ENCODE assay signal across 11 mouse cellular contexts in the genomic region with DNA sequence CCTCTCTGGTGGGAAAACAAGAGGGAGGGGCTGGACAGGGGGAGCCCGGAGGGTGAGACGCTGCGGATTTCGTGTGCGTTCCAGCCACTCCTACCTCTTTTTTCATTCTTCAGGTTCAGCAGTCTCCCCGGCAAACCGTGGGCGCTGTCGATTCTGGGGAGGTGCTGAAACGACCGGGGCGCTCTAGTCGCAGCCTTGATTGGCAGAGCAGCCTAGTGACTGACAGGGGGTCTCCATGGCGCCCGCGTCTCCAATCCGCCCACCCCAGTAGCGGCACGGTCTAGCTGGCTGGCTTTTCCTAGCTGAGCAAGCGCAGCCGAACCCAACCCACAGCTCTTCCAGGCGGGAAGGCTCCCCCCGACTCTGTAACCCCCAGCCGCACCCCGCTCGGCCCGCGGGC. TPM values are rescaled to one million over a fixed set of nuclear protein-coding genes. Genes with fewer than 3 reads are reported as not detected.
DNase-seq lines count a peak whose midpoint lies in the region; ATAC-seq lines count a peak whose summit lies in the region.
"Had no signal": no experiment of that assay in that cellular context is flagged by ENCODE, and none has a peak within 500 bp of the region (broad histone marks: within the 10 kb centered on the region; RNA-seq: fewer than 3 reads in every experiment).

Gene Six6 (plus strand): TSS at position 277 of the 400 bp plus-strand sequence.

- H3K36me3 ChIP-seq in heart, embryonic 11.5 days (ENCODE audit: control insufficient read depth, insufficient read depth, low read length) = no peaks in the 10 kb centered on the region
- H3K36me3 ChIP-seq in hindbrain, embryonic 10.5 days = no peaks in the 10 kb centered on the region
- H3K36me3 ChIP-seq in midbrain, embryonic 13.5 days = no peaks in the 10 kb centered on the region

- H3K4me3 ChIP-seq in heart, embryonic 11.5 days (ENCODE audit: low read depth, low read length) = peak within 1 kb of the TSS; percentile 34
- peak within 1 kb of the TSS; percentile 43 for H3K4me3 ChIP-seq in hindbrain, embryonic 10.5 days
- H3K4me3 ChIP-seq in midbrain, embryonic 13.5 days (replicated peaks) = peak within 1 kb of the TSS; percentile 12

- no peak for DNase-seq in heart, adult 18-20 months
- DNase-seq in WW6 (ENCODE audit: low read depth, low spot score) = peak; percentile 67
- DNase-seq in hindbrain, embryonic 10.5 days (ENCODE audit: low spot score) = peak; percentile 76
- DNase-seq in ovary, postnatal 14 days (ENCODE audit: low spot score) = no peak
- no peak for DNase-seq in cerebellum, postnatal 14 days
- DNase-seq in gastrocnemius, postnatal 14 days = no peak
- DNase-seq: lung, postnatal 4 days had no signal

- no peaks in the 10 kb centered on the region for H3K9me3 ChIP-seq in heart, embryonic 11.5 days (replicated peaks; ENCODE audit: control insufficient read depth, low read length)
- no peaks in the 10 kb centered on the region for H3K9me3 ChIP-seq in hindbrain, embryonic 10.5 days
- no peaks in the 10 kb centered on the region for H3K9me3 ChIP-seq in midbrain, embryonic 13.5 days

- H3K9ac ChIP-seq in heart, embryonic 11.5 days (ENCODE audit: low read depth, low read length) = no peak within 1 kb of the TSS
- no peak within 1 kb of the TSS for H3K9ac ChIP-seq in midbrain, embryonic 13.5 days (replicated peaks)

- H3K27me3 ChIP-seq in heart, embryonic 11.5 days (ENCODE audit: control insufficient read depth, insufficient read depth, low read length) = peaks cover 87% of the 10 kb centered on the region
- peaks cover 100% of the 10 kb centered on the region for H3K27me3 ChIP-seq in hindbrain, embryonic 10.5 days (ENCODE audit: insufficient read depth, poor library complexity, severe bottlenecking)
- peaks cover 99% of the 10 kb centered on the region for H3K27me3 ChIP-seq in midbrain, embryonic 13.5 days

- intact Hi-C loops in gastrocnemius, postnatal 14 days (cut with DNase I; ENCODE audit: low total_unique reads) = no loop called here

- WGBS in heart, embryonic 11.5 days (ENCODE audit: insufficient replicate concordance) = 1% methylated on average over 28 of the region's 28 CpGs
- 0% methylated on average over 28 of the region's 28 CpGs for WGBS in hindbrain, embryonic 10.5 days
- 1% methylated on average over 28 of the region's 28 CpGs for WGBS in midbrain, embryonic 13.5 days

- no peak for ATAC-seq in heart, embryonic 11.5 days (replicated peaks; ENCODE audit: insufficient number of reproducible peaks, low FRiP score, low TSS enrichment)
- ATAC-seq in midbrain, embryonic 13.5 days = peak; percentile 56

- peak within 1 kb of the TSS; percentile 65 for H3K4me2 ChIP-seq in heart, embryonic 11.5 days
- H3K4me2 ChIP-seq in midbrain, embryonic 13.5 days (replicated peaks) = peak within 1 kb of the TSS; percentile 17

- peaks cover 9% of the 10 kb centered on the region; the same call in 1 of the 2 replicates for H3K4me1 ChIP-seq in heart, embryonic 11.5 days (ENCODE audit: control insufficient read depth, insufficient read depth, low read length)
- H3K4me1 ChIP-seq in hindbrain, embryonic 10.5 days (replicated peaks) = peaks cover 18% of the 10 kb centered on the region
- peaks cover 6% of the 10 kb centered on the region for H3K4me1 ChIP-seq in midbrain, embryonic 13.5 days (replicated peaks)

- H3K27ac ChIP-seq in heart, embryonic 11.5 days (ENCODE audit: low read depth, low read length) = no peak within 1 kb of the TSS
- no peak within 1 kb of the TSS for H3K27ac ChIP-seq in hindbrain, embryonic 10.5 days
- H3K27ac ChIP-seq in midbrain, embryonic 13.5 days = no peak within 1 kb of the TSS

RNA-seq across cellular contexts. Expression of gene Six6, which starts in this region (rescaled TPM):
- not detected in 2 replicates for polyA plus RNA-seq in heart, embryonic 11.5 days (2014; fragmentation: Nextera tagmentation; extraction: Ambion mirVana)
- not detected for total RNA-seq in heart, adult 18-20 months (2021)
- polyA plus RNA-seq in hindbrain, embryonic 10.5 days (2016; fragmentation: Nextera tagmentation; extraction: Ambion mirVana) = 0.14 and 0.77 TPM in 2 replicates
- 0.86 and 2.5 TPM in 2 replicates for polyA plus RNA-seq in midbrain, embryonic 13.5 days (2015; fragmentation: Nextera tagmentation; extraction: Ambion mirVana)
- not detected for total RNA-seq in gastrocnemius, postnatal 14 days (2021)
- polyA plus RNA-seq: C2C12; cortical plate, adult 2 months had no signal

Comparison
In these comparisons a context has a peak if more than half of its experiments do, and no peak if none do; other contexts are left out.
1. Peak in DNase-seq and H3K4me3 ChIP-seq in hindbrain, embryonic 10.5 days; RNA of the gene not detected or under 1 TPM.